9 mouse cellular contexts compared by ENCODE assay signal in the genomic region with DNA sequence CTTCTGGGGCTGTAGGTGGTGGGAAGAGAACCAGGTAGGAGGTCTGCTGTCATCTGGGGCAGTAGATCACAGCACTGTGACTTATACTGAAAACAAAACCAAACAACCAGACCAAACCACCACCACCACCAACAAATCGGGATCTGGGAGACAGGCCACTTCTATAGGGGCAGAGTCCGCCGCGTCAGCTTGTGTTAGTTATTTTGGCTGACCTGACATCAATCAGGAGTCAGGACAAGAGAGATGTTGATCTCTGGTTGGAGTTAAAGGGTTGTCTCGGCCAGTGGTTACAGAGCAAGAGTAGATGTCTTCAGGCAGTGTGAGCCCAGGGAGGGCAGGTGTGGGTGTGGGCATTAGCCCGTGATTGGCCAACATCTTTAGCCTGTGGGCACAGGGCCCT. TPM values are rescaled to one million over a fixed set of nuclear protein-coding genes. Genes with fewer than 3 reads are reported as not detected.
DNase-seq lines count a peak whose midpoint lies in the region; ATAC-seq and TF ChIP-seq lines count a peak whose summit lies in the region.
"Had no signal": no experiment of that assay in that cellular context is flagged by ENCODE, and none has a peak within 500 bp of the region (broad histone marks: within the 10 kb centered on the region; RNA-seq: fewer than 3 reads in every experiment).

No protein-coding gene starts in this region.

- H3K36me3 ChIP-seq in kidney, adult 2 months (ENCODE audit: control insufficient read depth, insufficient read depth, low read length): no peaks in the 10 kb centered on the region
- H3K36me3 ChIP-seq in ES-E14 (ENCODE audit: control insufficient read depth, insufficient read depth, low read length, poor library complexity, severe bottlenecking): no peaks in the 10 kb centered on the region; the same call in 1 of the 2 replicates
- peaks cover 23% of the 10 kb centered on the region; the same call in 1 of the 2 replicates for H3K36me3 ChIP-seq in embryonic facial prominence, embryonic 13.5 days
- peaks cover 19% of the 10 kb centered on the region for H3K36me3 ChIP-seq in limb, embryonic 14.5 days (ENCODE audit: control insufficient read depth, insufficient read depth, low read length)

- H3K9ac ChIP-seq in ES-E14 (ENCODE audit: insufficient read depth, low read depth, low read length, poor library complexity, severe bottlenecking): no peak overlapping the region
- H3K9ac ChIP-seq in embryonic facial prominence, embryonic 13.5 days: peak overlapping the region; percentile 53
- no peak overlapping the region for H3K9ac ChIP-seq in limb, embryonic 14.5 days (ENCODE audit: low read depth, low read length, severe bottlenecking)

- DNase-seq in kidney, adult 2 months: no peak
- no peak for DNase-seq in kidney, postnatal 4 days
- DNase-seq in ES-E14 (ENCODE audit: low read depth, low spot score) (no peak), adipocyte (ENCODE audit: low spot score) (no peak)
- no peak for DNase-seq in limb, embryonic 14.5 days (ENCODE audit: low spot score)
- DNase-seq in right cerebral cortex, postnatal 25 days: no peak
- no peak for DNase-seq in adrenal gland, postnatal 36 days
- DNase-seq: thymus, adult 2 months had no signal

- peak overlapping the region; percentile 66 for H3K27ac ChIP-seq in kidney, adult 2 months (ENCODE audit: insufficient read depth, low read depth, low read length)
- peak overlapping the region; percentile 14; the same call in 1 of the 2 replicates for H3K27ac ChIP-seq in ES-E14 (ENCODE audit: insufficient read depth, low read depth, low read length, poor library complexity, severe bottlenecking)
- peak overlapping the region; percentile 95 for H3K27ac ChIP-seq in embryonic facial prominence, embryonic 13.5 days
- H3K27ac ChIP-seq in limb, embryonic 14.5 days (replicated peaks; ENCODE audit: low read depth, low read length): peak overlapping the region; percentile 92

- in situ Hi-C loops in ES-E14 (cut with MboI; ENCODE audit: low sequenced_read_pairs in 2 of 2, unreplicated experiment in 2 of 2): no loop called here

- ATAC-seq in embryonic facial prominence, embryonic 13.5 days (ENCODE audit: insufficient number of reproducible peaks, insufficient read depth, low FRiP score, low TSS enrichment, low read depth): 0 out of 2 replicates have a peak, but pooled peaks have one; percentile 2
- no peak for ATAC-seq in limb, embryonic 14.5 days (ENCODE audit: low FRiP score, low read depth)

- no peak for TF ChIP-seq POLR2A in kidney, adult 2 months (IDR thresholded peaks at IDR 0.05; ENCODE audit: low read depth, low read length)
- TF ChIP-seq POLR2A in limb, embryonic 14.5 days (IDR thresholded peaks at IDR 0.05; ENCODE audit: borderline replicate concordance, extremely low read depth, insufficient read depth, insufficient read length): no peak

- H3K9me3 ChIP-seq in ES-E14 (ENCODE audit: control insufficient read depth, insufficient read depth, low read depth, low read length): no peaks in the 10 kb centered on the region
- no peaks in the 10 kb centered on the region for H3K9me3 ChIP-seq in embryonic facial prominence, embryonic 13.5 days
- H3K9me3 ChIP-seq in limb, embryonic 14.5 days (ENCODE audit: control insufficient read depth, low read length): no peaks in the 10 kb centered on the region

- no peaks in the 10 kb centered on the region for H3K27me3 ChIP-seq in kidney, adult 2 months (replicated peaks; ENCODE audit: control insufficient read depth, insufficient read depth, low read length)
- no peaks in the 10 kb centered on the region for H3K27me3 ChIP-seq in embryonic facial prominence, embryonic 13.5 days
- no peaks in the 10 kb centered on the region for H3K27me3 ChIP-seq in limb, embryonic 14.5 days (ENCODE audit: control insufficient read depth, insufficient read depth, low read length)

- WGBS in kidney, adult 2 months: 28% methylated on average over 6 of the region's 6 CpGs
- 50% methylated on average over 6 of the region's 6 CpGs for WGBS in embryonic facial prominence, embryonic 13.5 days
- WGBS in limb, embryonic 14.5 days: 59% methylated on average over 6 of the region's 6 CpGs

- no peak for TF ChIP-seq CTCF in kidney, adult 2 months (conservative IDR thresholded peaks at IDR 0.05; ENCODE audit: insufficient read depth, insufficient read length, low read depth, low read length)

- peak overlapping the region; percentile 52 for H3K4me2 ChIP-seq in embryonic facial prominence, embryonic 13.5 days
- H3K4me2 ChIP-seq in limb, embryonic 14.5 days (replicated peaks; ENCODE audit: low read depth, low read length, severe bottlenecking): peak overlapping the region; percentile 44

- H3K4me1 ChIP-seq in kidney, adult 2 months (ENCODE audit: control insufficient read depth, insufficient read depth, low read length): peaks cover 51% of the 10 kb centered on the region
- peaks cover 8 to 17% of the 10 kb centered on the region in 2 experiments; a peak in 3 of 4 replicates for H3K4me1 ChIP-seq in ES-E14 (ENCODE audit: control insufficient read depth in 2 of 2, insufficient read depth in 2 of 2, low read length in 2 of 2, poor library complexity in 1 of 2)
- peaks cover 57% of the 10 kb centered on the region for H3K4me1 ChIP-seq in embryonic facial prominence, embryonic 13.5 days
- peaks cover 34% of the 10 kb centered on the region for H3K4me1 ChIP-seq in limb, embryonic 14.5 days (ENCODE audit: control insufficient read depth, insufficient read depth, low read length)

- H3K4me3 ChIP-seq in kidney, adult 2 months (ENCODE audit: insufficient read depth, low read depth, low read length): no peak overlapping the region
- H3K4me3 ChIP-seq in ES-E14 (ENCODE audit: insufficient read depth in 1 of 2, low read depth in 1 of 2, low read length in 2 of 2, poor library complexity in 1 of 2, severe bottlenecking in 1 of 2): no peak overlapping the region
- H3K4me3 ChIP-seq in embryonic facial prominence, embryonic 13.5 days: peak overlapping the region; percentile 9; the same call in 1 of the 2 replicates
- no peak overlapping the region for H3K4me3 ChIP-seq in limb, embryonic 14.5 days (replicated peaks; ENCODE audit: low read length)

TF ChIP-seq in ES-E14, 5 proteins besides CTCF, POLR2A, EP300 and RAD21:
- TF ChIP-seq MAFK (IDR thresholded peaks at IDR 0.05; ENCODE audit: insufficient read depth, low read depth, low read length) (no peak), HCFC1 (IDR thresholded peaks at IDR 0.05; ENCODE audit: borderline replicate concordance, insufficient read depth, low read length) (no peak), CHD2 (IDR thresholded peaks at IDR 0.05; ENCODE audit: low read depth, low read length) (no peak), ZNF384 (IDR thresholded peaks at IDR 0.05; ENCODE audit: low read depth, low read length) (no peak), ZC3H11A (IDR thresholded peaks at IDR 0.05; ENCODE audit: borderline replicate concordance, low read depth, low read length) (no peak)
TF ChIP-seq in ES-E14: peak in this region for 0.

RNA-seq across cellular contexts. Expression of a gene that starts 7.9 kb away (rescaled TPM):
- polyA plus RNA-seq in kidney, adult 2 months (2012; rRNA removed): 101 and 122 TPM in 2 replicates
- 25.5 and 29.4 TPM in 2 replicates for total RNA-seq in ES-E14 (2012; rRNA removed)
- polyA plus RNA-seq in embryonic facial prominence, embryonic 13.5 days (2015; fragmentation: Nextera tagmentation; extraction: Ambion mirVana): 39.6 and 44.2 TPM in 2 replicates
- polyA plus RNA-seq in limb, embryonic 14.5 days (2012; rRNA removed): 119 and 145 TPM in 2 replicates
- polyA plus RNA-seq in limb, embryonic 14.5 days (2014; fragmentation: Nextera tagmentation; extraction: Ambion mirVana): 25.0 and 26.3 TPM in 2 replicates
- 10 to 100 TPM; 33.5 to 54.2 TPM for total RNA-seq in adrenal gland, postnatal 36 days (2021)

RNA-seq across cellular contexts. Expression of a gene that starts 29.8 kb away (rescaled TPM):
- polyA plus RNA-seq in kidney, adult 2 months (2012; rRNA removed): 34.0 and 49.3 TPM in 2 replicates
- 15.3 and 25.7 TPM in 2 replicates for total RNA-seq in ES-E14 (2012; rRNA removed)
- polyA plus RNA-seq in embryonic facial prominence, embryonic 13.5 days (2015; fragmentation: Nextera tagmentation; extraction: Ambion mirVana): 24.8 and 28.1 TPM in 2 replicates
- 69.2 and 82.4 TPM in 2 replicates for polyA plus RNA-seq in limb, embryonic 14.5 days (2012; rRNA removed)
- 20.4 and 24.1 TPM in 2 replicates for polyA plus RNA-seq in limb, embryonic 14.5 days (2014; fragmentation: Nextera tagmentation; extraction: Ambion mirVana)
- total RNA-seq in adrenal gland, postnatal 36 days (2021): 10 to 100 TPM; 20.8 to 22.6 TPM

RNA-seq across cellular contexts. Expression of a gene that starts 44.9 kb away (rescaled TPM):
- 1,267 and 1,337 TPM in 2 replicates for polyA plus RNA-seq in kidney, adult 2 months (2012; rRNA removed)
- total RNA-seq in ES-E14 (2012; rRNA removed): 2,284 and 2,327 TPM in 2 replicates
- 1,563 and 1,729 TPM in 2 replicates for polyA plus RNA-seq in embryonic facial prominence, embryonic 13.5 days (2015; fragmentation: Nextera tagmentation; extraction: Ambion mirVana)
- 3,411 and 4,152 TPM in 2 replicates for polyA plus RNA-seq in limb, embryonic 14.5 days (2012; rRNA removed)
- 2,030 and 2,068 TPM in 2 replicates for polyA plus RNA-seq in limb, embryonic 14.5 days (2014; fragmentation: Nextera tagmentation; extraction: Ambion mirVana)
- total RNA-seq in adrenal gland, postnatal 36 days (2021): 100 to 1,000 TPM; 829 to 906 TPM

RNA-seq across cellular contexts. Expression of a gene that starts 48.3 kb away (rescaled TPM):
- 0.74 TPM in 1 of 2 replicates, not detected in the other for polyA plus RNA-seq in kidney, adult 2 months (2012; rRNA removed)
- total RNA-seq in ES-E14 (2012; rRNA removed): 31.1 and 36.6 TPM in 2 replicates
- polyA plus RNA-seq in embryonic facial prominence, embryonic 13.5 days (2015; fragmentation: Nextera tagmentation; extraction: Ambion mirVana): not detected in 2 replicates
- polyA plus RNA-seq in limb, embryonic 14.5 days (2012; rRNA removed): not detected in 2 replicates
- not detected in 2 replicates for polyA plus RNA-seq in limb, embryonic 14.5 days (2014; fragmentation: Nextera tagmentation; extraction: Ambion mirVana)
- total RNA-seq in adrenal gland, postnatal 36 days (2021): not detected

RNA-seq across cellular contexts. Expression of a gene that starts 50.7 kb away (rescaled TPM):
- polyA plus RNA-seq in kidney, adult 2 months (2012; rRNA removed): 42.2 and 45.4 TPM in 2 replicates
- total RNA-seq in ES-E14 (2012; rRNA removed): 112 and 163 TPM in 2 replicates
- 45.8 and 47.9 TPM in 2 replicates for polyA plus RNA-seq in embryonic facial prominence, embryonic 13.5 days (2015; fragmentation: Nextera tagmentation; extraction: Ambion mirVana)
- polyA plus RNA-seq in limb, embryonic 14.5 days (2012; rRNA removed): 47.0 and 59.2 TPM in 2 replicates
- 42.8 and 49.7 TPM in 2 replicates for polyA plus RNA-seq in limb, embryonic 14.5 days (2014; fragmentation: Nextera tagmentation; extraction: Ambion mirVana)
- total RNA-seq in adrenal gland, postnatal 36 days (2021): 10 to 100 TPM; 53.9 to 69.5 TPM

Comparison
In these comparisons a context has a peak if more than half of its experiments do, and no peak if none do; other contexts are left out.
1. H3K27ac ChIP-seq: peak in every context shown above with its lines; median percentile 95 in embryonic facial prominence, embryonic 13.5 days; 92 in limb, embryonic 14.5 days; 66 in kidney, adult 2 months; 14 in ES-E14.